Mouse (Mus musculus): Measurements from ENCODE around the gene Cd9. TPM values are rescaled to one million over a fixed set of nuclear protein-coding genes. Genes with fewer than 3 reads are reported as not detected.
"Not testable (repeated sequence)": the region's sequence is repeated elsewhere in the genome, so short reads cannot be mapped to it uniquely, and the experiment has no call there.

The Cd9 gene
- total and polyA plus RNA-seq, 2 experiments from 2014 or later: 80.5 to 158 TPM

DNA sequence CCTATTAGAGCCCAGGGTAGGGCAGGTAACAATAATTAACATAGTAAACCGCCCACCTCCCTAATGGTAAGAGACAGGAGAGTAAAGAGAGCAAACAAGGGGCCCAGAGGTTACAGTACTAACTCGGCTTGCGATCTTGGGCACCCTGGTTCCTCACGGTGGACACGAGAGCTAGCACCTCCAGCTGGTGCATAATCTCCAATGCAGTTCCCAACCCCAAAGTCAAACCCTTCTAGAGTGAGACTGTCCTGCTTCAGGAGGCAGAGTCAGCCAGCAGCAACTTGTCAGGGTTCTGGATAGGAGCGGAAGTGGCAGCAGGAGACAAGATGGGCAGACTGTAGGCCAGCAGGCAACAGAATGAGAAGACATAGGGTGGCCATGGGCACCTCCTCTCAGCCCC, 1.9 kb downstream of the Cd9 start:
- ATAC-seq: no peak
- Histone ChIP-seq H3K4me2 (ENCODE audit: low read depth, low read length) (peak overlapping the region; percentile 67), H3K9me3 (ENCODE audit: low read length) (no peaks in the 10 kb centered on the region), H3K27ac (peak overlapping the region; percentile 83), H3K4me1 (ENCODE audit: insufficient read depth, low read length) (0 out of 2 replicates have a peak, but pooled peaks cover 2% of the 10 kb centered on the region), H3K36me3 (ENCODE audit: insufficient read depth, low read length) (no peaks in the 10 kb centered on the region), H3K9ac (replicated peaks; ENCODE audit: low read length) (no peak overlapping the region), H3K4me3 (ENCODE audit: low read length) (peak overlapping the region; percentile 56; the same call in 1 of the 2 replicates), H3K27me3 (ENCODE audit: insufficient read depth, low read length) (no peaks in the 10 kb centered on the region)
- TF ChIP-seq CTCF (IDR thresholded peaks at IDR 0.05; ENCODE audit: low read depth): peak; percentile 20; the same call in 1 of the 2 replicates
- no peak for DNase-seq (ENCODE audit: low spot score)
- 70% methylated on average over 6 of the region's 6 CpGs for whole genome bisulfite sequencing

DNA sequence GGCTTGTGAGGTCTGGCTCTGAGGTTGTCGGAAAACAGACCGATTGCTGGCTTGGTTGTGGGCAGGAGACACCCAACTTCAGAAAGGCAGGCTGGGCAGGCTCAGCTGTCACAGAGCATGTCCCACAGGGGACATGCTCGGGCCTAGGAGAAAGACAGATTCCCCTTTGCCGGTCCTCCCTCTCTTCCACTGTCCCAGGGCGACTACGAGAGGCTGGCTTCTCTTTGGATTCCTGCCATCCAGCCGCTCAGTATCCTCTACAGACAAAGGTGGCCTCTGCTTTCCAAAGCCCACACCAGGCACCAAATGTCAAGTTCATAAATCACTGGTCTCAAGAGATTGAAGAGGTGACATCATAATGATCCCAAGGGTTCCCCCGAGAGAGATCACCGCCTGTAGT, 2.6 kb downstream of the Cd9 start:
- H3K4me2 ChIP-seq (ENCODE audit: low read depth, low read length): peak overlapping the region; percentile 67
- no peaks in the 10 kb centered on the region for H3K9me3 ChIP-seq (ENCODE audit: low read length)
- H3K4me1 ChIP-seq (ENCODE audit: insufficient read depth, low read length): 0 out of 2 replicates have a peak, but pooled peaks cover 2% of the 10 kb centered on the region
- no peaks in the 10 kb centered on the region for H3K36me3 ChIP-seq (ENCODE audit: insufficient read depth, low read length)
- DNase-seq (ENCODE audit: low spot score) (peak; percentile 50), ATAC-seq (no peak)
- 0 out of 2 replicates have a peak overlapping the region, but pooled peaks have one; percentile 10 for H3K9ac ChIP-seq (replicated peaks; ENCODE audit: low read length)
- WGBS: 53% methylated on average over 9 of the region's 9 CpGs
- TF ChIP-seq CTCF (IDR thresholded peaks at IDR 0.05; ENCODE audit: low read depth): no peak
- H3K27me3 ChIP-seq (ENCODE audit: insufficient read depth, low read length): no peaks in the 10 kb centered on the region
- H3K27ac ChIP-seq: peak overlapping the region; percentile 83; the same call in 1 of the 2 replicates
- H3K4me3 ChIP-seq (ENCODE audit: low read length): peak overlapping the region; percentile 56; the same call in 1 of the 2 replicates

DNA sequence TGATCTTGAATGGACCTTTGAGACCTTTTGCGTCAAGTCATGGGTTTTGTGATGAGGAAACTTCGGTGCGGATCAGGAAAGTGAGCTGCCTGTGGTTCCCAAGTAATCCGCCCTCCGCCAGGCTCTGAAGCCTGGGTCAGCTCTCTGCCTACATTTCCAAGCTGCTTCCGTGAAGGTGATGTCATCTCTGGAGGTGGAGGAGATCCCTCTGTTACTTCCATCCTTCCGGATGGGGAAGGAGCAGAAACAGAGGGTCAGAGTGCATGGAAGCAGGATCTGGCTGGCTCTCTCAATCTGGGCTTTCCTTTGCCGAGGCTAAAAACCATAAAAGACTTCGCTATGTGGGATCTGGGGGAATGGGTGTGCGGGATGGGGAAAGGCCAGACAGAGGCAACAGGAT, 3.2 kb downstream of the Cd9 start:
- Histone ChIP-seq H3K4me1 (ENCODE audit: insufficient read depth, low read length) (0 out of 2 replicates have a peak, but pooled peaks cover 2% of the 10 kb centered on the region), H3K4me2 (ENCODE audit: low read depth, low read length) (peak overlapping the region; percentile 67), H3K27ac (0 out of 2 replicates have a peak overlapping the region, but pooled peaks have one; percentile 83), H3K9me3 (ENCODE audit: low read length) (no peaks in the 10 kb centered on the region), H3K27me3 (ENCODE audit: insufficient read depth, low read length) (no peaks in the 10 kb centered on the region), H3K36me3 (ENCODE audit: insufficient read depth, low read length) (no peaks in the 10 kb centered on the region), H3K9ac (replicated peaks; ENCODE audit: low read length) (no peak overlapping the region), H3K4me3 (ENCODE audit: low read length) (no peak overlapping the region)
- no peak for TF ChIP-seq CTCF (IDR thresholded peaks at IDR 0.05; ENCODE audit: low read depth)
- DNase-seq (ENCODE audit: low spot score) (no peak), ATAC-seq (no peak)
- 80% methylated on average over 10 of the region's 10 CpGs for WGBS

DNA sequence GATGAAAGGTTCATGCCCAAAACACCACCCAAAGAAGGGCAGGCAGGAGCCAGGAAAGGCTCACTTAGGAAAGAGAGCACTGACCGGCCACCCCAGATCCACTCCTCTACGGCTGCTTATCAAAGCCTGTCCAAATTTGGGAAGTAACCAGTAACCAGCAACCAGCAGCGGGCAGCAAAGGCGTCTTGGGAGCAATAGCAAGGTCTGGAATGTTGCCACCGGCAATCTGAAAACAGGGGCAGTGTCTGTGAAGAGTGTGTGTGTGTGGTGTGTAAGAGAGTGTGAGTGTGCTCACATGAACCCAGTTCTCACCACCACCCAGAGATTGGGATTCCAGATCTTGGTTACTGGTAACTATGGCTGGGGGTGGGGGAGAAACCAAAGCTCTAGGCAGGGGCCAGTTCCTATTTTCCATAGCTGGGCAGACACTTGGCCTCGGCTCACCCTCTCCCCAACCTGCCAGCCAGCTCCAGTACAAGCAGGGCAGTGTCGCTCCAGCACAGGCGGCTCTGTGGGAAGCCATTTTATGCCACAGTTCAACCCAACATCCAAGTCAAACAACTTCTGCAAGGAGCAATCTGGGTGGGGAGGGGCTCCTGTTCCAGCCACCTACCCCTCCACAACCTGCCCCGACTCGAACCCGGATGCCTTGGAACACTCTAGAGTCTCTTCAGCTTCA, 4.6 kb downstream of the Cd9 start:
- peak overlapping the region; percentile 72 for H3K27ac ChIP-seq
- peak; percentile 84 for ATAC-seq
- 56% methylated on average over 11 of the region's 11 CpGs for WGBS
- no peak overlapping the region for H3K9ac ChIP-seq (replicated peaks; ENCODE audit: low read length)
- 0 out of 2 replicates have a peak, but pooled peaks cover 2% of the 10 kb centered on the region for H3K4me1 ChIP-seq (ENCODE audit: insufficient read depth, low read length)
- no peak overlapping the region for H3K4me3 ChIP-seq (ENCODE audit: low read length)
- peak; percentile 76 for DNase-seq (ENCODE audit: low spot score)
- peak overlapping the region; percentile 17 for H3K4me2 ChIP-seq (ENCODE audit: low read depth, low read length)
- TF ChIP-seq CTCF (IDR thresholded peaks at IDR 0.05; ENCODE audit: low read depth): peak; percentile 36
- no peaks in the 10 kb centered on the region for H3K9me3 ChIP-seq (ENCODE audit: low read length)
- no peaks in the 10 kb centered on the region for H3K27me3 ChIP-seq (ENCODE audit: insufficient read depth, low read length)
- H3K36me3 ChIP-seq (ENCODE audit: insufficient read depth, low read length): no peaks in the 10 kb centered on the region

DNA sequence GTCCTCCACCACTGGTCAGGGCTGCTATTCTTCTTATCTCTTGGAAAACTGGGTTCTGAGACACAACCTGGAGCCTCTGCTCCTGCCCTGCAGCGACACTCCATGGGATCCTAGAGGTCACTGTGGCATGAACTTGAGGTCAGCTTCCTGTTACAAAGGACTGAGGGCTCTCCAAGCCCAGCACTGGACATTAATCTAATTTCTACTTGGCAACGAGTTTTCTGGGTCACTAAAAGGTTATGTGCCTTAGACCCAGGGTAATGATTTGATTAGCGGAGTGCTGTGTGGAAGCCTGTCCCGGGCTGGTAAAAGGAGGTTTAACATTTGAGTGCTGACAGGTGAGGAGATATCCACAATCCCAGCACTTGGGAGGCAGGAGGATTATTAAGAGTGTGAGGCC, 9.0 kb downstream of the Cd9 start:
- Histone ChIP-seq H3K9me3 (ENCODE audit: low read length) (no peaks in the 10 kb centered on the region), H3K27me3 (ENCODE audit: insufficient read depth, low read length) (no peaks in the 10 kb centered on the region), H3K36me3 (ENCODE audit: insufficient read depth, low read length) (no peaks in the 10 kb centered on the region), H3K4me2 (ENCODE audit: low read depth, low read length) (no peak overlapping the region), H3K27ac (no peak overlapping the region), H3K9ac (replicated peaks; ENCODE audit: low read length) (no peak overlapping the region), H3K4me3 (ENCODE audit: low read length) (no peak overlapping the region), H3K4me1 (ENCODE audit: insufficient read depth, low read length) (peaks cover 12% of the 10 kb centered on the region)
- TF ChIP-seq CTCF (IDR thresholded peaks at IDR 0.05; ENCODE audit: low read depth): no peak
- 50% methylated on average over 4 of the region's 4 CpGs for WGBS
- no peak for DNase-seq (ENCODE audit: low spot score)
- no peak for ATAC-seq

DNA sequence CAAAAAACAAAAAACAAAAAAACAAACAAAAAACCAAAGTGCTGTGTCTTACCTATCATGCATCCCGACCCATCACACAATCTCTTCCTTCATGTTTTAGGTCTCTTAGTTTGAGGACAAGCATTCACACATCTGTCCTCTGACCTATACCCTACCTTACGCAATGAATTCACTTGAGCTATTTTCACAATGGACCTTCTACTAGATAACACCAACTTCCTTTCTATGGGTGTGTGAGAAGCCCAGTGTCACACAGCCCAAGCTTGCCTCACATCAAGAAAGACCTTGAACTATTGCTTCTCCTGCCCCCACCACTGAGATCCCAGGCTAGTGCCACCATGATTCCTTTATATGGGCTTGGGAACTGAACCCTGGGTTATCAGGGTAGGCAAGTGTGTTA, 9.9 kb downstream of the Cd9 start:
- Histone ChIP-seq H3K27me3 (ENCODE audit: insufficient read depth, low read length) (no peaks in the 10 kb centered on the region), H3K4me1 (ENCODE audit: insufficient read depth, low read length) (peaks cover 19% of the 10 kb centered on the region), H3K4me2 (ENCODE audit: low read depth, low read length) (no peak overlapping the region), H3K27ac (no peak overlapping the region), H3K4me3 (ENCODE audit: low read length) (no peak overlapping the region), H3K36me3 (ENCODE audit: insufficient read depth, low read length) (no peaks in the 10 kb centered on the region), H3K9me3 (ENCODE audit: low read length) (no peaks in the 10 kb centered on the region), H3K9ac (replicated peaks; ENCODE audit: low read length) (no peak overlapping the region)
- DNase-seq (ENCODE audit: low spot score): no peak
- no peak for TF ChIP-seq CTCF (IDR thresholded peaks at IDR 0.05; ENCODE audit: low read depth)
- 92% methylated on average over 2 of the region's 2 CpGs for WGBS
- no peak for ATAC-seq

DNA sequence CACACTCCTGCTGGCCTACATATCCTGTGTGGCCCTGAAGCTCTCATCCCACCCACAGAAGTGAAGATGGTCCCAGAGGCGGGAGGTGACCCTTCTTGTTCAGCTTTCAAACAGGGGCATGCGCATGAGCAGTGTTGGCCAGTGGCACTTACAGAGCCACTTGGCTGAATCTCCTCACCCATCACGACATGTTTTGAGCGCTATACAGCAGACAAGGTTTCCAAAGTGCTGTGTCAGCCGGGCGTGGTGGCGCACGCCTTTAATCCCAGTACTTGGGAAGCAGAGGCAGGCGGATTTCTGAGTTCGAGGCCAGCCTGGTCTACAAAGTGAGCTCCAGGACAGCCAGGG, 10.3 kb downstream of the Cd9 start:
- not testable (repeated sequence) for H3K4me3 ChIP-seq (ENCODE audit: low read length); H3K4me2 ChIP-seq (ENCODE audit: low read depth, low read length); ATAC-seq; H3K9me3 ChIP-seq (ENCODE audit: low read length); H3K36me3 ChIP-seq (ENCODE audit: insufficient read depth, low read length); H3K27ac ChIP-seq; DNase-seq (ENCODE audit: low spot score); H3K27me3 ChIP-seq (ENCODE audit: insufficient read depth, low read length); H3K9ac ChIP-seq (replicated peaks; ENCODE audit: low read length)
- whole genome bisulfite sequencing: 95% methylated on average over 10 of the region's 10 CpGs
- peaks cover 19% of the 10 kb centered on the region for H3K4me1 ChIP-seq (ENCODE audit: insufficient read depth, low read length)

All from hindbrain, postnatal 0 days (tissue).